27 mouse cellular contexts compared by ENCODE assay signal in the genomic region with DNA sequence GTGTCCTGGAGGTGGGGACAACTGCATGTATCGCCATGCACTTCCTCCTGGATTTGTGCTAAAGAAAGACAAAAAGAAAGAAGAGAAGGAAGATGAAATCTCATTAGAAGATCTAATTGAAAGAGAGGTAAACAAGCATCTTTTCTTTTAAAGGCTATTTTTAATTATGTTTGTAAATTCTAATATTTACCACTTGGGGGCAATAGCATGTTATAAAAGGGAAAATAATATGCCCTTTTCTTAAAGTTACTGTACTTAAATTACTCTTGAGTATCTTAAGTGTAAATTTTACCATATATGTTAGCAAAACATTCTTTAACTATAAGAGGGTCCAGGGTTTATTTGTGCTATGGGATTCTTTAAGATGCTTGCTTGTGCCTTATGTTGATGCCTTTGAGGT. TPM values are rescaled to one million over a fixed set of nuclear protein-coding genes. Genes with fewer than 3 reads are reported as not detected.
DNase-seq lines count a peak whose midpoint lies in the region; ATAC-seq and TF ChIP-seq lines count a peak whose summit lies in the region.
"Had no signal": no experiment of that assay in that cellular context is flagged by ENCODE, and none has a peak within 500 bp of the region (broad histone marks: within the 10 kb centered on the region; RNA-seq: fewer than 3 reads in every experiment).

No protein-coding gene starts in this region.

- peak; percentile 49 for TF ChIP-seq CTCF in gastrocnemius, adult 2 months (IDR thresholded peaks at IDR 0.05)
- peak; percentile 57 for TF ChIP-seq CTCF in kidney, postnatal 0 days (IDR thresholded peaks at IDR 0.05; ENCODE audit: low read depth)

- no peak overlapping the region for H3K4me2 ChIP-seq in kidney, postnatal 0 days (ENCODE audit: low read length)
- H3K4me2 ChIP-seq: embryonic facial prominence, embryonic 12.5 days; heart, embryonic 15.5 days; hindbrain, embryonic 14.5 days; liver, embryonic 12.5 days; midbrain, embryonic 15.5 days; neural tube, embryonic 13.5 days; stomach, embryonic 15.5 days had no signal

- ATAC-seq in kidney, postnatal 0 days (replicated peaks; ENCODE audit: low FRiP score, low read depth): no peak
- ATAC-seq: forebrain, embryonic 16.5 days; liver, embryonic 12.5 days; liver, postnatal 0 days; midbrain, embryonic 15.5 days had no signal

- DNase-seq in gastrocnemius, adult 2 months: no peak
- DNase-seq in gastrocnemius, postnatal 36 days: no peak
- peak; percentile 62 for DNase-seq in kidney, postnatal 0 days (ENCODE audit: low spot score)
- DNase-seq in kidney, postnatal 14 days: no peak
- peak; percentile 39 for DNase-seq in 3T3-L1 (ENCODE audit: low read depth, low spot score)
- DNase-seq in NIH3T3 (ENCODE audit: low read depth): peak; percentile 26
- no peak for DNase-seq in MN1 (ENCODE audit: low spot score)
- DNase-seq in right cerebral cortex, postnatal 4 days: no peak
- DNase-seq: adrenal gland, postnatal 25 days; cerebellum, adult 11-12 months; cerebellum, adult 9-11 months; embryo, embryonic 11 days; heart, postnatal 36 days; kidney, adult 8-10 months; kidney, postnatal 10 days; left cerebral cortex, postnatal 4 days; liver, postnatal 0 days; lung, postnatal 36 days; thymus, postnatal 25 days had no signal

- no peaks in the 10 kb centered on the region for H3K9me3 ChIP-seq in kidney, postnatal 0 days (replicated peaks; ENCODE audit: low read length)
- H3K9me3 ChIP-seq: embryonic facial prominence, embryonic 12.5 days; heart, embryonic 15.5 days; liver, embryonic 12.5 days; midbrain, embryonic 15.5 days; neural tube, embryonic 13.5 days; stomach, embryonic 15.5 days had no signal

- no peak overlapping the region for H3K27ac ChIP-seq in gastrocnemius, adult 2 months
- H3K27ac ChIP-seq in kidney, postnatal 0 days: no peak overlapping the region
- H3K27ac ChIP-seq: embryonic facial prominence, embryonic 12.5 days; heart, embryonic 15.5 days; hindbrain, embryonic 14.5 days; liver, embryonic 12.5 days; midbrain, embryonic 15.5 days; neural tube, embryonic 13.5 days; stomach, embryonic 15.5 days had no signal

- no peak overlapping the region for H3K4me3 ChIP-seq in gastrocnemius, adult 2 months
- no peak overlapping the region for H3K4me3 ChIP-seq in kidney, postnatal 0 days (replicated peaks; ENCODE audit: low read depth, low read length)
- H3K4me3 ChIP-seq: embryonic facial prominence, embryonic 12.5 days; heart, embryonic 15.5 days; liver, embryonic 12.5 days; midbrain, embryonic 15.5 days; neural tube, embryonic 13.5 days; stomach, embryonic 15.5 days had no signal

- no peaks in the 10 kb centered on the region for H3K4me1 ChIP-seq in kidney, postnatal 0 days (replicated peaks; ENCODE audit: insufficient read depth, low read length)
- H3K4me1 ChIP-seq: embryonic facial prominence, embryonic 12.5 days; heart, embryonic 15.5 days; midbrain, embryonic 15.5 days; neural tube, embryonic 13.5 days; stomach, embryonic 15.5 days had no signal

- H3K9ac ChIP-seq in kidney, postnatal 0 days (ENCODE audit: low read depth, low read length): no peak overlapping the region
- H3K9ac ChIP-seq: embryonic facial prominence, embryonic 12.5 days; heart, embryonic 15.5 days; hindbrain, embryonic 14.5 days; liver, embryonic 12.5 days; liver, postnatal 0 days; midbrain, embryonic 15.5 days; neural tube, embryonic 13.5 days; stomach, embryonic 15.5 days had no signal

- peaks cover 14% of the 10 kb centered on the region; the same call in 1 of the 2 replicates for H3K36me3 ChIP-seq in kidney, postnatal 0 days (ENCODE audit: insufficient read depth, low read length)
- H3K36me3 ChIP-seq: midbrain, embryonic 15.5 days had no signal

- intact Hi-C loops in gastrocnemius, adult 2 months (cut with DNase I): loop anchor here (5.0 kb wide), 1 partner anchor 112 kb away; no protein-coding TSS in a partner anchor
- intact Hi-C loops in gastrocnemius, postnatal 36 days (cut with DNase I): loop anchor here (5.0 kb wide), 1 partner anchor 112 kb away; no protein-coding TSS in a partner anchor

- no peaks in the 10 kb centered on the region for H3K27me3 ChIP-seq in kidney, postnatal 0 days (ENCODE audit: insufficient read depth, low read length)
- H3K27me3 ChIP-seq: embryonic facial prominence, embryonic 12.5 days; heart, embryonic 15.5 days; liver, embryonic 12.5 days; midbrain, embryonic 15.5 days; neural tube, embryonic 13.5 days; stomach, embryonic 15.5 days had no signal

- WGBS in kidney, postnatal 0 days: 100% methylated on average over 1 of the region's 1 CpGs

RNA-seq across cellular contexts. Expression of a gene that starts 15.9 kb away (rescaled TPM):
- 10 to 100 TPM; 69.0 to 70.8 TPM for total RNA-seq in gastrocnemius, adult 2 months (2021)
- 10 to 100 TPM; 56.2 to 58.0 TPM for total RNA-seq in gastrocnemius, postnatal 36 days (2021)
- 158 and 160 TPM in 2 replicates for polyA plus RNA-seq in kidney, postnatal 0 days (2015; fragmentation: Nextera tagmentation; extraction: Ambion mirVana)

Comparison
In these comparisons a context has a peak if more than half of its experiments do, and no peak if none do; other contexts are left out.
1. DNase-seq: peak in kidney, postnatal 0 days (single experiment), 3T3-L1 (single experiment) and NIH3T3 (single experiment); none in gastrocnemius, adult 2 months (single experiment), gastrocnemius, postnatal 36 days (0 of 2), kidney, postnatal 14 days (single experiment), MN1 (single experiment) and right cerebral cortex, postnatal 4 days (single experiment).